Mouse (Mus musculus) embryo, embryonic 11.5 days (tissue): ENCODE results near the gene Nav2.
A peak's percentile ranks its signal among the peaks of the same experiment; 100 is the strongest.

Experiments used
- DNase-seq: peaks from one replicate; pipeline ENCODE4 v3.0.0-alpha.2; 2012; ENCODE audit warnings: low read depth, low spot score

The Nav2 gene

GRCm38 (mm10) chr7:49553236-49553981 lies 644.9 kb downstream of the Nav2 start:
- peak; percentile 17 for DNase-seq

DNA sequence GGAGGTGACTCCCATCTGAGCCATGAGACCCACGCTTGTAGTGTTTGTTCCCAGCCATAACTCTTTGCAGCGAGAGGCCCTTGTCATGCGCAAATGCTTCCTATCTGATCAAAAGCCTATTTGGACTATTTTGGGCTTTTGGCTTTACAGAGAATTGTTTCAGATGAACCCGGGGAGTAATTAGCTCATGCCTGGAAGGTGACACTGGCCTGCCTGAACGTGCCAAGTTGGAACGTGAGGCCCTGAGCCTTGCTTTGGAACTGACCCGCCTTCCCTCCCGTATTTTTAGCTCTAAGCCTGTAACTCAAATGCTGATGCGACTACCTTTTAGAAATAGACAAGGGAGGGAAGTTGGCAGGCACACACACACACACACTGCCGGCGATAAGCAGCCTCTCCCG lies 649.7 kb downstream of the Nav2 start:
- no peak for DNase-seq

DNA sequence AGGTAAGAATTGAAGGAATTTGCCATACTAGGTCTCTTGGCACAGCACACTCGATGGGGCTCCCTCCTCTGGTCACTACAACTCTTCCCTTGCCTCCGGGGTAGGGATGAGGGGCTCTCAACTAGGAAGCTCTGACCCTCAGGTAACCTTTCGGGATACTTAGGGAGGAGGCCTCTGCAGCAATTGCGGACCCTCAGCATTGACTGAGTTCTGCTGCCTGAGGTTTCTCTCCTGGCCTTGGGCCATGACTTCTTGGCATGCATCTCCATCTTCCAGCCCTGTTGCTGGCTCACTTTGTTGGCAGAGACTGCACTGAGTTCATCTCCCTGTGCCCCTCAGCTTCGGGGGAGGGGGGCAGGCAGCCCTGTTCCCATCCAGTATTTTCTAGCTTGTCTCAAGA lies 650.4 kb downstream of the Nav2 start:
- DNase-seq = no peak

- no peak for DNase-seq
These were observed 651.5 kb downstream of the Nav2 start for GRCm38 (mm10) chr7:49560012-49560411.

- DNase-seq = no peak
These were observed 653.9 kb downstream of the Nav2 start for GRCm38 (mm10) chr7:49562404-49562803.

DNA sequence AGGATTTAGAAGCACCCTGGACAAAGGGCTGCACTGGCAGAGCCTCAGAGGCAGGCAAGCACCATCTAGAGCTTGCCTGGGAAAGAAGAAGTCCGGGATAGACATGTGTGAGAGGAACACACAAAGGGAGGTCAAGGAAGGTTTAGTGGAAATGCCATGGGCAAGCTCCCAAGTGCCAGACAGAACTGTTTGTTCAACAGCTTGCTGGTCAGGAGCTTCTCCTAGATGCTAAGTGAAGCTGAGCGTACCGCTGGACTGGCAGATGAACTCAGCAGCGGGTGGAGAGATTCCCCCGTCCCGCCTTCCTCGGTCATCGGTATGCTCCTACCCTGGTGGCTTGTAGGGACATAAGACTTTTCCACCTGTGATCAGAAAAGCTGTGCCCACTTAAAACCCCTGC lies 654.3 kb downstream of the Nav2 start:
- DNase-seq = no peak

- DNase-seq = no peak
These were observed 656.6 kb downstream of the Nav2 start for GRCm38 (mm10) chr7:49565084-49565483.

DNA sequence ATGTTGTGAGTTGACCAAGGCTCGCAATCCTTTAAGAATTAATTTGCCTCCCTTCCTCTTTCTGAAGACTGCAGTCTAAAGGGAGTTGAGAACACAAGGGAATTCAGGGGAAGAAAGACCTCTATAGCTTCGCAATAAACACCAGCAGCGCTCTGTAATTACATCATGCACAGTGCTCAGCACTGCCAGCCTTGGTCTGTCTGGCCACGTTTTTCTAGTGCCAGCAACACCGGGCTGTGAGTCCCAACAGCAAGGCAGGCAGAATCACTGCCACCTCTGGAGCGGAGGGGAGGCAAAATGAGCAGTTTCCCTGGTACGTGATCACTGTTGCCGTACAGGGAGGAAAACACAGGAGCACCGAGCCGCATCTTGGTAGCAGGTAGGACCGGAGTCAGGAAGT lies 657.3 kb downstream of the Nav2 start:
- DNase-seq = no peak

DNA sequence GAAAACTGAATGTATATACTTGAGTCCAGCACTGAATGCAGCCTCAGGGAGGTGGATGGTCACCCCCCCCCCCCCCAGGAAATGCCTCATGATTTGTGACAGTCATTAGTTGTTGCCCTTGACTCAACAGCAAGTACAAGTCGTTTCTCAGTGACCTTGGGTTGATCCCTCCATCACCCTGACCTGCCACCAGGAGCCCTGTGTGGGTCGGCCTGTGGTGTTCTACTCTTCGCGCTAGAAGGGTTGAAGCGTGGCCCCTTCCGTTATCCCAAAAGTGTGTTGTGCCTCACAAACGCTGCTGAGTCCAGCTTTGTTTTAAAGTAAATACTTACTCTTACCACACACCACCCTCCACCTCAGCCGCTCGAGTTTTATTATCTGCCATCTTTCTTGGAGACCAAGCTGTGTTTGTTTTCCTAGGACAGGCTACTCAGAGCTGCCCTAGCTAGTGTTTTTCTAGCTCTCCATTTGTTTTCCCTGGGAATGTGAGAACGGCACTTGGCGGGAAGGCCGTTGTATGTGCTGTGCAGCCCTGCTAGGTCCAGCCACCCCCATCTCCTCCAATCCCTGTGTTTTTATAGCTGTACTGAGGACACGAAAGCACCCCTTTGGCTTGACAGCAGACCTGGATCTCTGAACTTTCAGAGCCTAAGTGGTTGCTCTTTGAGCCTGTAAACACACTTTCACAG lies 659.0 kb downstream of the Nav2 start:
- no peak for DNase-seq

DNA sequence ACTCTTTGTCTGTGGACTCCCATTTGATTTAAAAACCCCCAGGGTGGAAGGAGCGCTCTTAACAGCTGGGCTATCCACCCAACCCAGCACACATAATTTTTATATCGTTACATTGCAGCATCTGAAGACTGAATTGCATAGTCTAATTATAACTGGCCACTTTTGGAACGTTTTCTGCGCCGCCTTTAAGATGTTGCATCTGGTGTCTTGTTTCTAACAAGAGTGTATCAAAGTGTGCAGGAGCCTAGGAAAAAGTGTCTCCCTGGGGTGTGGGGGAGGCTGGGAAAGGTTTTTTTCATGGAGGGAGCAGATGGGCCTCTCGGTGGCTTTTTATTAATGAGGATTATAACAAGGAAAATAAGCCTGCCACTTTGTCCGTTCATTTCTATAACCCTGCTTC lies 661.1 kb downstream of the Nav2 start:
- DNase-seq = no peak

GRCm38 (mm10) chr7:49571606-49572005 lies 663.1 kb downstream of the Nav2 start:
- DNase-seq = no peak

DNA sequence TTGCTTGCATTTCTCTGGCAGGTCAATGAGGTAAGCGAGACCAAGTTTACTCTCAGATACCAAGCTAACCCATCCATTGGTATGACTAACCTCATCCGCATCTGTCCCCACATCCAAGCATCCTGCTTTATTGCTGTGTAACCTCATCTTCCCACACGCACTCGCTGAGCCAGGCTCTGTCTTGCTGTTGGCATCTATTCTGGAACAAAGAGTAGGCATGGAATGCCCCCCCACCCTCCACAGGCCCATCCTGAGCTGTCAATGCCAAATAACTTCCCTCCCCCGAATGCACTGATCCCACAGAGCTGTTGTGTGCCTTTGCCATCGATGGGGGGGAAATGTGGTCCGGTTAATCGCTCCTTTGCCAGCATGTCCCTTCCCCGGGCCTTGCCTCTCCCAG lies 666.7 kb downstream of the Nav2 start:
- no peak for DNase-seq

GRCm38 (mm10) chr7:49577096-49577495 lies 668.6 kb downstream of the Nav2 start:
- DNase-seq = no peak

- no peak for DNase-seq
These were observed 673.4 kb downstream of the Nav2 start for GRCm38 (mm10) chr7:49581951-49582350.

DNA sequence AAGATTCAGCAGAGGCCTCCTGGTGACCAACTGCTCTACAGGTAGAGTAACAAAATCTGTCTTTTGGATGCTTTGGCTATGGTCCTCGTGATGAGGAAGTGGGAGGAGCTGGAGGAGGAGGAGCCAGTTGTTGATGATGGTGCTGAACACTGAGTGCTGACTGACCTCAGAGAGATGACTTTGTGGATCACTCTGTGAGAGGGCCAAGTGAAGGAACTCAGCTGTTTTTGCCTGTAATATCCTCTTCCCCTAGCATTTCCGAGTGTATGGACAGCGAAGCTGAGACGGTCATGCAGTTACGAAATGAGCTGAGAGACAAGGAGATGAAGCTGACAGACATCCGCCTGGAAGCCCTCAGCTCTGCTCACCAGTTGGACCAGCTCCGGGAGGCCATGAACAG lies 674.0 kb downstream of the Nav2 start:
- no peak for DNase-seq

- no peak for DNase-seq
These were observed 674.7 kb downstream of the Nav2 start for GRCm38 (mm10) chr7:49583176-49583575.

DNA sequence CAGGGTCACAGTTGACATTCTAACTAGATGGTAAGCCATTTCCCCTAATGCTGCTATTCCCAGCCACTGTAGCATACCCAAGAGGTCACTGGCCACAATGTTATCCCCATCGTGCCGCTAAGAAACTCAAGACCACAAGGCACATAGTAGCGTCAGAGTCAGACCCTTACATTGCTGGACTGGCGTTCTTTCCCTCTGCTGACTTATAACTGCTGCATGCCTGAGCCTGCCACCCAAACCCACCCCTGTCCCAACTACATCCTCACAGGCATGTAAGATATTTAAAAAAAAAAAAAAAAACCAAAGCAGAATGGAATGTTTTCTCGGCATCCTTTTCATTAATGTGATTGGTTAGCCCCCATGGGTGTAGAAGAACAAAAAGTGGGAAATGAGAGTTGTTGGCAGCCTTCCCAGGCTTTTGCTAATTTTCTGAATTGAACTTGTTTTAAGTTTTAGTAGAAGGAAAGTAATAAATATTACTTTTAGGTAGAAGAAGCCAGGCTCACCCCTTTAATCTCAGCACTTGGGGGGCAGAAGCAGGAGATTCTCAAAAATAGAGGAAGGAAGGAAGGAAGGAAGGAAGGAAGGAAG lies 678.1 kb downstream of the Nav2 start:
- DNase-seq = no peak

- DNase-seq = no peak
These were observed 681.1 kb downstream of the Nav2 start for GRCm38 (mm10) chr7:49589635-49590034.

DNA sequence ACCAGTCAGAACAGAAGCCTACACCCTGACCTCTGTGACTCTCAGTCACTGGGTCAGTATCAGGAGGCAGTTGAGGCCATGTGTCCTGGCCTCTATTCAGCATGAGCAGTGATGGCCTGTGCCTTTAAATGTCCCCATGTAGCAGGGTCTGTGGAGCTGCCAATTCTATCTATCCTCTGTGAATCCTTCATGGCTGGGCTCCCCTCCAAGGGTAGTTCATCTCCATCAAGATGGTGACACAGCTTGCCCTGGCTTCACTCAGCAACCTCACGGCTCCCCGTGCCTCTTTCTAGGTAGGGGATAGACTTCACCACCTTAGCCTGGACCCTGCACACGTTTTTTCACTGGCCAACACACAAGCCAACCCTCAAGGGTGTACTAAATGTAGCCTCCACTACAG lies 689.3 kb downstream of the Nav2 start:
- no peak for DNase-seq

DNA sequence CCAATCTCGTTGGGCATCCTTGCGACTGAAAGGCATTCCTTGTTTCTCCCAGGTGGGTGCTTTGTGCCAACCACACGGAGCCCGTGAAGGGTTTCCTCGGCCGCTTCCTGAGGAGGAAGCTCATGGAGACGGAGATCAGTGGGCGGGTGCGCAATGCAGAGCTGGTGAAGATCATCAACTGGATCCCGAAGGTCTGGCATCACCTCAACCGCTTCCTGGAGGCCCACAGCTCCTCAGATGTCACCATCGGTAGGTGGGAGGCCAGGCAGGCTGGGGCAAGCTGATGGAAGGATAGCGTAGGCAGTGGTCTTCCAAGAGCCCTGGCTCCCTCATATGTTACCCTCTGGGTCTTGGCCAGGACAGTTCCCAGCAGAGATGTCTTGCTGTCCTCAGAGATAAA lies 689.7 kb downstream of the Nav2 start:
- no peak for DNase-seq

GRCm38 (mm10) chr7:49599950-49600349 lies 691.4 kb downstream of the Nav2 start:
- no peak for DNase-seq

- peak; percentile 65 for DNase-seq
These were observed 692.9 kb downstream of the Nav2 start for GRCm38 (mm10) chr7:49601191-49601975.
